Mouse (Mus musculus): Measurements from ENCODE around the gene Gps2. TPM values are rescaled to one million over a fixed set of nuclear protein-coding genes. Genes with fewer than 3 reads are reported as not detected.

The Gps2 gene
- 74.4 and 90.7 TPM in 2 replicates for polyA plus RNA-seq (2012; rRNA removed; ENCODE audit: low replicate concordance)

DNA sequence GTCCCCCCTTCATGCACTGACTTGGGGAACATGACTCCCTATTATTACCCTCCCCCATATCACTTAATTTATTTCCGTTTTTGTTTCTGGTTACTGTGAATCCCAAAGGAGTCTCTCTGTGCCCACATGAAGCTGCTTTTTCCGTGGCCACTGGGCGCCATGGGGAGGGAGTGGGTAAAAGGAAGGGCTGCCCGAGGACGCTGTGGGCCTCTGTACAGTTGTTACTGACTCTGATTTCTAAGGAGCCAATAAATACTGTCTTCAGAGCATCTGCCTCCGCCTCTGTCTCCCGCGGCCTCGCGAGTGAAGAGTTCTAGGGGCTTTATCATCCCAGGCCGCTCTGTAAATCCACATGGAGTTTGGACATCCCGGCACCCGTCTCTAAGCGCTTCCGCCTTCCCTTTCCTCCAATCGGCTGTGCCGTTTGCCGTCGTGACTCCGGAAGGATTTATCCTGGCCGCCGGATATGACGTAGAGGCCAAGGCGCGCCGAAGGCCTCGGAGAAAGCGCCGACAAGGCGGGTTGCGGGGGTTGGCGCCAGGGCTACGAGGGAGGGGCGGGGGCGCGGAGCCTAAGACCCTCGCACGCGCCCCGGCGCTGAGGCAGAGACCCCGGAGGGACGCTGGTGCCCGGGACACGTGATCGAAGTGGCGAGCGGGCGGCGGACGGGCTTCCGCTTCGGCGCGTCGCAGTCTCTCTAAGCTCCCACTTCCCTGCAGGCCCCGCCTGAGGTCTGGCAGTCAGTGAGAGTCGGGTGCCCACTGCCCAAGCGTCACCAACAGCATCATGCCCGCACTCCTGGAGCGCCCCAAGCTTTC, at the start of gene Gps2:
Gene Gps2 (plus strand): TSS at position 335 of the 818 bp plus-strand sequence.

GRCm38 (mm10) chr11:69877878-69878277, 35.8 kb upstream of the Gps2 start, which contains the start of gene Tmem95:
Gene Tmem95 (minus strand): TSS chr11:69878018.

DNA sequence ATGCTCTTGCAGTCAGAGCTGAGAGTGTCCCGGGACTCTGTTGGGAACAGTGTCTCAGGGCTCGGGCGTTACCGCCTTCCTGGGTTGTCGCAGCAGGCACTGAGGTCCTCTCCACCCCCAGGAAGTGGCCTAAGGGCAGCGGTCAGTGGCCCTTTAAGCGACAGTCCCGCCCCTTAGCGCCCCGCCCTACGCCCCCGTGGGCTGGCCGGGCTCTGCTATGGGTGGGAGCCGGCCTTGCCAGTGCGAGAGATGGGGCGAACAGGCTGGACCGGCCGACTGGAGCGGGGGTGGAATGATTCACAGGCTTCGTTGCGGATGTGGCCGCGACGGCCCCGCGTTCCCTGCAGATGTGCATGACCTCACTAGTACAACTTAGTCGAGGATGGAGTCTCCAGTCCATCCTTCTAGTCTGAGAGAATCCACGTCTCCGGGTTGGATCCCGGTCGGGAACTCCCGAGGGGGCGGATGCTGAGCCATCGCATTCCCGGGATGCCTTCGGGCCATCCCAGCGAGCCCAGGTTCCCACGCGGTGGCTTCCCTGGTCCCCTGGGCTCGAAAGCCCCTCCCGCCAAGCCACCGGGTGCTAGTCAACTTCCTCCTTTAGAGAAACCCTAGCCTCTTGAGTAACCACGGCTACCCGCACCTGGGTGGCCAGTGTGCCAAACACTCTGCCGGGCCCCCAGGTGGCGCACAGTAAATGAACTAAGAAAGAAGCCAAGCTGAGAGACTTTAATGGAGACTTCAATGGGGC, 32.7 kb upstream of the Gps2 start, which contains the start of gene Kctd11:
Gene Kctd11 (minus strand): TSS at position 554 of the 751 bp plus-strand sequence.

DNA sequence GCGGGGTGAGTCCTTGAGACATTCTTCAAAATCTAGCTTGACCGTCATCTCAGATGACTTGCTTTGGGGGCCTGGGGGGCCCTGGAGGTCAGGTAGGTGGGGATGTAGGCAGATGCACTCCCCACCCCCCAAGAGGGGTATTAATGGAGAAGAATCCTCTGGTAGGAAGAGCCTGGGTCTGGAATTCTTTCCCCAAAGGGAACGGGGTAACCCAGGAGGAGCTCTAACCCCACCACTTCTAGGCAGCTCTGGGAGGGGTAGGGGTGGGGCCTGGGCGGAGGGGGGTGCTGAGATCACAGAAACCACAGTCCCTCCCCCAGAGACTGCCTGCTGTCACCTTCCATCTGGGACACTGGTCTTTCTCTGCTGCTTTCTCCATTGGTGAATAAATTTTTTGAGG, 18.4 kb upstream of the Gps2 start, which contains the start of gene Acap1:
Gene Acap1 (minus strand): TSS at position 249 of the 400 bp plus-strand sequence.

GRCm38 (mm10) chr11:69900471-69901405, 12.9 kb upstream of the Gps2 start, which contains the start of the genes 2810408A11Rik and Neurl4:
Gene 2810408A11Rik (minus strand): TSS chr11:69900987.
Gene Neurl4 (plus strand): TSS chr11:69901072.

DNA sequence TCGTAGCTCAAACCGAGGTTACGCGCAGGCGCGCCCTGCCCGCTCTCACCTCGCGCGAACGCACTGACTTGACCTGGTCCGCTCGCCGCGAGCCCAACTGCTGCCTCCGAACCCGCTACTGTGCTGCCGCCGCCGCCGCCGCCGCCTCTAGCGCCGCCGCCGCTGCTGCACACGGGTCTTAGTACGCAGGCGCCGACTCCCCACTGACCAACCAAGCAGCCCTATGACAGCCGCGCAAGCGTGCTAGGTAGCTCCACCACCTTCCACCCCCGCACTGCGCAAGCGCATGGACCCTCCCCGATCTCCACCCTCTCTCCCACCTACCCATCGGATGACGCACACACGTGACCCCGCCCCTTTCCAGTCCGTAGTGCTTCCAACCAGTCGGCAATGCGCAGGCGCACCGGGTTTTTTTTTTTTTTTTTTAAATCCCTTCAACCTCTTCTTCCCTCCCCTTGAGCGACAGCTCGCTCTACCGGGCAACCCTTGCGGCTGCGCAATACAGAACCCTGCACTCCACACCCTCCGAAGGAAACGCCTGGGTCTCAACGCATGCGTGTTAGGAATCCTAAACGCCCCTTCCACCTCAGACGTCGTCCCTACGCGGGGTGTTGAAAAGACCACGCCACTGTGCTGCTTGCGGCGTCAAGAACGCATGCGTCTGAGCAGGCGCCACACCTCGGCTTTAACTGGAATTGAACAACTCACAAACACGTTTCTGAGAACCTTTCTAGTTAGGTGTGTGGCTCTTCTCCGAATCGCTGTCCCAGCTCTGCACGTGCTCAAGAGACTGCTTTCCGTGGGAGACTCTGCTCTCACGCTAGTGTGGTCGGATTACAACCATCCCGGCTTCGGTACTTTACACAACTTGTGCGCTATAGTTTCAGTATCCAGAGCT, 7.7 kb downstream of the Gps2 start, which contains the start of gene Eif5a:
Gene Eif5a (minus strand): TSS at position 845 of the 898 bp plus-strand sequence.

DNA sequence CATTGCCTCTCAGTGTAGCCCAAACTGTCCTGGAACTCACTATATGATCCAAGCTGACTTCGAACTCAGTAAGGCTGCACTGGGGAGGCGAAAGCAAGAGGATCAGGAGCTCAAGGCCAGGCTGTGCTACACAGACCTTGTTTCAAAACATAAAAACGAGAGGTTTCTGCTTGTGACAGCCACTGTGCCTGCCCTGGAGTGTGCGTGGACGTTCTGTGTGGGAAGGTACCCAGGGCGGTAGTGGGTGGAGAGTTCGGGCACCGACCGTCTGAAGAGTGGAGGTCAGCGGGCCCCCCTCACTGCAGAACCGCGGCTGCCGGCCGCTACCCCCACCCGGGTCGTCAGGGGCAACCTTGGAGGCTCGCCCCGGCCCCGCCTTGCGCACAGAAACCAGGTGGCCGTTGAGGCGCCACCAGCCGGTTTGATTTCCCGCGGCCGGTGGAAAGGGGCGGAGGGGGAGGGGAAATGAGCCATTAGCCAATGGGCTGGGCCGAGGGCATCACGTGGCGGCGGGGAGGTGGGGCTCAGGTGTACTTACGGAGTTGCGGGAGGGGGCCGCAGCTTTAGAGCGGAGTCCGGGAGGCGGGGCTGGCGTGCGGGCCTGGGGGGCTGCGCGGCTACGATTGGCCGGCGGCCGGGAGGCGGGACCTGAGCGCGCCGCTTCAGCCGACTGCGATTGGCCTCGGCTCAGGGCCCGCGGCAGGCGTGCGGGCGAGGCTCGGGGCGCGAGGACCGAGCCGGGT, 21.6 kb downstream of the Gps2 start, which contains the start of gene Ybx2:
Gene Ybx2 (plus strand): TSS at position 660 of the 743 bp plus-strand sequence.

DNA sequence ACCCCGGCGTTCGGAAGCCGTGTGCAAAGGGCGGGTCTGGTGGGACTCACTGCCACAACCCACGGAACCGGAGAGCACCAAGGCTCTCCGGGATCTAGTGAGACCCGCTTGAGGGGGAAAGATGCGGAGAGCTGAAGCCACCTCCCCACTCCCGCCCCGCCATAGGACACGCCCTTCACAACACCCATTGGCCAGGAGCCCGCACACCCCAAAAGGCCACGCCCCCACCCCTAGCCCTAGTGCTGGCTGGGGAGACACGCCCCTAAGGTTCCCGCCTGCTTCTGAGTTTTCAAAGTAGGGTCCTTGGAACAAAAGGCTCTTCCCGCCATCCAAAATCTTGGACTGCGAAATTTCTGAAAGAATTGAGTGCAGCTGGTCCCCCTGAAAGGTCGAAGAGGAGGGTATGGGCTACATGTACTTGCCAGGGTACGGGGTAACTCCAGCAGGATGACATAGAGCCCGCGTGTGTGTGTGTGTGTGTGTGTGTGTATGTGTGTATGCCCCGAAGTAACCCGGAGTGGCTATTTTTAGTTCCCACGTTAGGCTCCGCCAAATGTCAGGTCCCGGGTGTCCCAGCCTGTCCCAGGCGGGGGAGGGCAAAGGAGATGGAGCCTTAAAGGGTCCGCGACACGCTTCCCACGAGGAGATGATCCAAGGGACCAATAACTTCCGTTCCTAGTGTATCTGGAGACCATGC, 34.5 kb downstream of the Gps2 start, which contains the start of gene Slc2a4:
Gene Slc2a4 (minus strand): TSS at position 123 of the 697 bp plus-strand sequence.

DNA sequence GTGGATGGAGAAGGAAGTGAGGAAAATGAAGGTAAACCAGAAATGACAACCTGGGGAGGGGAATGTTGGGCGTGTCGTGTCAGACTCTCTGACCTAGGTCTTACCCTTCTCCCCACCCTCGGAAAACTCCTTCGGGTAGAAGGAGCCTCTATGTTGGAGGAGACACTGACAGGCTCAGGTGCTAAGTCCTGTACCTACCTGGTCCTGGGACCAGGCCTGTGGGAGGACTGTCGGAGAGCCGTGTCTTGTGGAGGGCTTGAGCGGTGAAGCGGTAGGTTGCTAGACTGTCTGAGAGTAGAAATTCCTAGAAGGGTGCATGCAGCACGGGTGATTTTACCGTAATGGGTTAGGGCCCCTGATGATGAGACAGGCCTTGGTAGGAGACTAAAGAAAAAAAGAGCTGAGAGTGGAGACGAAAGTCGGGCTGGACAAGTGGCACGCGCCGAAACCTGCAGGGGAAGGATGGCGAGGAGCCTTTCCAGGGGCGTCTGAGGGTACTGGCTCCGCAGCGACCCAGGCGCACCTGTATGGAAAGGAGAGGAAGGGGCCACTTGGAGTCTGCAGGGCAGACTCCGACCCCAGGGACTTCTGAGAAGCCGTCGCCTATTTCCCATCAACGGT, 51.1 kb downstream of the Gps2 start, which contains the start of gene Cldn7:
Gene Cldn7 (plus strand): TSS at position 130 of the 621 bp plus-strand sequence.

Other genes starting within 250 kb of the Gps2 start
- 56.3 and 61.7 TPM in 2 replicates for gene Cd68, start 247.7 kb upstream of the Gps2 start, polyA plus RNA-seq (2012; rRNA removed; ENCODE audit: low replicate concordance)
- gene Eif4a1, start 241.5 kb upstream of the Gps2 start, polyA plus RNA-seq (2012; rRNA removed; ENCODE audit: low replicate concordance), result 319 and 587 TPM in 2 replicates
- gene Senp3, start 231.8 kb upstream of the Gps2 start, polyA plus RNA-seq (2012; rRNA removed; ENCODE audit: low replicate concordance), result 85.1 and 101 TPM in 2 replicates
- gene Tnfsf13, start 228.1 kb upstream of the Gps2 start, polyA plus RNA-seq (2012; rRNA removed; ENCODE audit: low replicate concordance), result 6.3 and 13.6 TPM in 2 replicates
- 46.0 and 77.8 TPM in 2 replicates for gene Tnfsf12, start 218.0 kb upstream of the Gps2 start, polyA plus RNA-seq (2012; rRNA removed; ENCODE audit: low replicate concordance)
- gene Tnfsfm13, start 217.8 kb upstream of the Gps2 start, polyA plus RNA-seq (2012; rRNA removed; ENCODE audit: low replicate concordance), result 9.8 and 12.9 TPM in 2 replicates
- 15.1 and 47.7 TPM in 2 replicates for gene Polr2a, start 155.3 kb upstream of the Gps2 start, polyA plus RNA-seq (2012; rRNA removed; ENCODE audit: low replicate concordance)
- 0.10 and 0.21 TPM in 2 replicates for gene Slc35g3, start 151.9 kb upstream of the Gps2 start, polyA plus RNA-seq (2012; rRNA removed; ENCODE audit: low replicate concordance)
- 44.2 and 58.0 TPM in 2 replicates for gene Zbtb4, start 148.0 kb upstream of the Gps2 start, polyA plus RNA-seq (2012; rRNA removed; ENCODE audit: low replicate concordance)
- gene Chrnb1, start 117.9 kb upstream of the Gps2 start, polyA plus RNA-seq (2012; rRNA removed; ENCODE audit: low replicate concordance), result 15.3 and 30.1 TPM in 2 replicates
- gene Fgf11, start 112.0 kb upstream of the Gps2 start, polyA plus RNA-seq (2012; rRNA removed; ENCODE audit: low replicate concordance), result 9.8 and 16.7 TPM in 2 replicates
- gene Tmem102, start 108.3 kb upstream of the Gps2 start, polyA plus RNA-seq (2012; rRNA removed; ENCODE audit: low replicate concordance), result 0.16 and 7.0 TPM in 2 replicates
- gene Gm39566, start 98.6 kb upstream of the Gps2 start, polyA plus RNA-seq (2012; rRNA removed; ENCODE audit: low replicate concordance), result not detected in 2 replicates
- gene Spem2, start 95.4 kb upstream of the Gps2 start, polyA plus RNA-seq (2012; rRNA removed; ENCODE audit: low replicate concordance), result not detected in 2 replicates
- gene Spem1, start 91.7 kb upstream of the Gps2 start, polyA plus RNA-seq (2012; rRNA removed; ENCODE audit: low replicate concordance), result 0.31 TPM in 1 of 2 replicates, not detected in the other
- 21.2 and 76.1 TPM in 2 replicates for gene Nlgn2, start 76.1 kb upstream of the Gps2 start, polyA plus RNA-seq (2012; rRNA removed; ENCODE audit: low replicate concordance)
- gene Tmem256, start 75.4 kb upstream of the Gps2 start, polyA plus RNA-seq (2012; rRNA removed; ENCODE audit: low replicate concordance), result 256 and 336 TPM in 2 replicates
- 134 and 164 TPM in 2 replicates for gene Plscr3, start 67.5 kb upstream of the Gps2 start, polyA plus RNA-seq (2012; rRNA removed; ENCODE audit: low replicate concordance)
- gene Tnk1, start 55.2 kb upstream of the Gps2 start, polyA plus RNA-seq (2012; rRNA removed; ENCODE audit: low replicate concordance), result 5.0 and 6.3 TPM in 2 replicates
- not detected in 2 replicates for gene Tmem95, start 35.9 kb upstream of the Gps2 start, polyA plus RNA-seq (2012; rRNA removed; ENCODE audit: low replicate concordance)
- 9.5 and 11.7 TPM in 2 replicates for gene Kctd11, start 32.5 kb upstream of the Gps2 start, polyA plus RNA-seq (2012; rRNA removed; ENCODE audit: low replicate concordance)
- gene Acap1, start 18.3 kb upstream of the Gps2 start, polyA plus RNA-seq (2012; rRNA removed; ENCODE audit: low replicate concordance), result 3.5 and 5.1 TPM in 2 replicates
- 0.82 and 2.1 TPM in 2 replicates for gene 2810408A11Rik, start 12.9 kb upstream of the Gps2 start, polyA plus RNA-seq (2012; rRNA removed; ENCODE audit: low replicate concordance)
- 40.1 and 69.0 TPM in 2 replicates for gene Neurl4, start 12.8 kb upstream of the Gps2 start, polyA plus RNA-seq (2012; rRNA removed; ENCODE audit: low replicate concordance)
- gene Eif5a, start 8.1 kb downstream of the Gps2 start, polyA plus RNA-seq (2012; rRNA removed; ENCODE audit: low replicate concordance), result 533 and 726 TPM in 2 replicates
- 8.7 and 20.8 TPM in 2 replicates for gene Ybx2, start 21.9 kb downstream of the Gps2 start, polyA plus RNA-seq (2012; rRNA removed; ENCODE audit: low replicate concordance)
- 205 and 344 TPM in 2 replicates for gene Slc2a4, start 34.3 kb downstream of the Gps2 start, polyA plus RNA-seq (2012; rRNA removed; ENCODE audit: low replicate concordance)
- 0.49 and 65.8 TPM in 2 replicates for gene Cldn7, start 50.9 kb downstream of the Gps2 start, polyA plus RNA-seq (2012; rRNA removed; ENCODE audit: low replicate concordance)
- 106 and 148 TPM in 2 replicates for gene Ctdnep1, start 67.3 kb downstream of the Gps2 start, polyA plus RNA-seq (2012; rRNA removed; ENCODE audit: low replicate concordance)
- 95.6 and 101 TPM in 2 replicates for gene Elp5, start 68.6 kb downstream of the Gps2 start, polyA plus RNA-seq (2012; rRNA removed; ENCODE audit: low replicate concordance)
- 566 and 640 TPM in 2 replicates for gene Gabarap, start 77.3 kb downstream of the Gps2 start, polyA plus RNA-seq (2012; rRNA removed; ENCODE audit: low replicate concordance)
- 17.1 and 38.9 TPM in 2 replicates for gene Phf23, start 81.9 kb downstream of the Gps2 start, polyA plus RNA-seq (2012; rRNA removed; ENCODE audit: low replicate concordance)
- 9.4 and 27.1 TPM in 2 replicates for gene Dvl2, start 86.7 kb downstream of the Gps2 start, polyA plus RNA-seq (2012; rRNA removed; ENCODE audit: low replicate concordance)
- 153 and 251 TPM in 2 replicates for gene Acadvl, start 101.5 kb downstream of the Gps2 start, polyA plus RNA-seq (2012; rRNA removed; ENCODE audit: low replicate concordance)
- 16.9 and 56.2 TPM in 2 replicates for gene Dlg4, start 103.1 kb downstream of the Gps2 start, polyA plus RNA-seq (2012; rRNA removed; ENCODE audit: low replicate concordance)
- gene Asgr1, start 140.2 kb downstream of the Gps2 start, polyA plus RNA-seq (2012; rRNA removed; ENCODE audit: low replicate concordance), result 0.13 and 0.24 TPM in 2 replicates
- 1.3 and 5.5 TPM in 2 replicates for gene Asgr2, start 178.8 kb downstream of the Gps2 start, polyA plus RNA-seq (2012; rRNA removed; ENCODE audit: low replicate concordance)
- 25.4 and 35.8 TPM in 2 replicates for gene Mgl2, start 216.4 kb downstream of the Gps2 start, polyA plus RNA-seq (2012; rRNA removed; ENCODE audit: low replicate concordance)
- gene Clec10a, start 242.3 kb downstream of the Gps2 start, polyA plus RNA-seq (2012; rRNA removed; ENCODE audit: low replicate concordance), result 32.3 and 46.6 TPM in 2 replicates